Mouse (Mus musculus): Measurements from ENCODE around the gene Pcp2. TPM values are rescaled to one million over a fixed set of nuclear protein-coding genes. Genes with fewer than 3 reads are reported as not detected.

Gene Pcp2
- not detected for polyA plus RNA-seq (2017; shearing (Covaris generic))

DNA sequence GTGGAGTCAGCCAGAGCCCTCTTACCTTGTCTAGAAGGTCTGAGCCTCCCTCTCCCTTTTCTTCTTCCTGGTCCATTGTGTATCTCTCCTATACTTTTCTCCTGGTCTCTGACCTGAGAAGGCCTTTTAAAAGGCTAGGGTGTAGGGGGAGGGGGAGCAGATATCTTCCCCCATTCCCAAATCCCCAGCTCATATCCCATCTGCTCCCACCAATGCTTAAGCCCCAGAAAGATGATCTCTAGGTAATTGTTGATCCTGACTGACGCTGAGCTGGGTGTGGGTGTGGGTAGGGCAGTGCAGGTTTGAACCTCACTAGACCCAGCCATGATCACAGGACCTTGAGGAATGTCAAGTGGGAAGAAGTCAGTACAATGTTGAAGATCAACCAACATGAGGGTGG is at the start of gene Pcp2:
Gene Pcp2 (minus strand): TSS at position 101 of the 400 bp plus-strand sequence.

DNA sequence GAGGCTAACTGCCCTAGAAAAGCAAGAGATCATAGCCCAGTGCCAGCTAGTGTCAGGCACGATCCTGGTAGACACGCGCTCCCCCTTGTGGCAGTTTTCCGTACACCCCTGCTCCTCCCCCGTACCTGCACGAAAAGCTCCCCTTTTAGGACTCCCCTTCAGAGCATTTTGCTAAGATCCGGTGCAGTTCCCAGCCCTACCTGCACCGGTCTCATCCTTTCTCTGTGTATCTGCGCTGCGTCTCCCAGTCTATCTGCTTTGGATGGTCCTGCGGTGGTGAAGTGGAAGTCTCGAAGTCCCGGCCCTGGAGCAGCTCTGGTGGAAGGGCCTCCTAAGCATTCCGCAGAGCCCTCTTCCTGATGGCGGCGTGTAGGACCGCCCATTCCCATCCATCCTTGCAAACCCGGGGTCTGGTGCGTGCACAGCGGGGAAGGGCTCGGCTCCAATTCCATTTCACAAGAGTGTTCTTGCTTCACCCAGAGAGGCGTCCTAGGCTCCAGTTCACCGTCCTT is 46.7 kb upstream of the Pcp2 start, which contains the start of gene Fcor:
Gene Fcor (minus strand): TSS at position 383 of the 512 bp plus-strand sequence.

DNA sequence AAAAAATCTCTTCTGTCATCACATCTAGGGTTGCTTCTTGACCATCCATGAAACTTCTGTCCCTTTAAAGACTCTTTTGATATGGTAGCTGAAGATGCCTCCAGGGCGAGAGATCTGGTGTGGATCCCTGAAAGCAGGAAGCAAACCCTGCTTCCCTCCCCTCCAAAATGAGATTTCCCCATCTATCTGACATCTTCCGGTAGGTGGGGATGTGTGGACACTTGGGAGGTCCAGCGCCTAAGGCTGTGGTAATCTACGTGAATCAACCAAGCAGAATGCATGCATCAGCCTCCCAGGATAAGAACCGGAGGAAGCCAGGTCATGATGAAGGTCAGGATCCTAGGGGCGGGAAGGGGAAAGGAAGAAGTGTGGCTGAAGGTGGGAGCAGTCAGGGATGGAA is 40.2 kb upstream of the Pcp2 start, which contains the start of gene Mcemp1:
Gene Mcemp1 (plus strand): TSS at position 248 of the 400 bp plus-strand sequence.

DNA sequence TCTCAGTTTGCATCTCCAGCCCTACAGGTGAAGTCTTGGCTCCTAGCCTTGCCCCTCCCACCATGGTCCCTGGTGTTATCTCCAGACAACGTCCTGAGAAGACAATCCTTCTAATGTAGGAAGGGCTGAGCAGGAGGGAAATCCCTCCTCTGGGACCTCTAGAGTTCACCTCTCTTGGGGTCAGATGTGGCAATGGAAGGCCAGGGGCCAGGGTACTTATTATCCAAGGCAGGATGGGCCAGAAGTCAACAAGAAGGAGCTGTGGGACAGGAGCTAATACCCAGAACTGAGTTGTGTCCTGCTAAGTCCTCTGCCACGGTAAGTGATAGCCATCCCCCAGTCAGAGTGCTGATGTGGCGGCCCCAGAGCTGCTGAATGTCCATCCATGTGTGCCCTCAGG is 30.2 kb upstream of the Pcp2 start, which contains the start of gene Retn:
Gene Retn (plus strand): TSS at position 245 of the 400 bp plus-strand sequence.

DNA sequence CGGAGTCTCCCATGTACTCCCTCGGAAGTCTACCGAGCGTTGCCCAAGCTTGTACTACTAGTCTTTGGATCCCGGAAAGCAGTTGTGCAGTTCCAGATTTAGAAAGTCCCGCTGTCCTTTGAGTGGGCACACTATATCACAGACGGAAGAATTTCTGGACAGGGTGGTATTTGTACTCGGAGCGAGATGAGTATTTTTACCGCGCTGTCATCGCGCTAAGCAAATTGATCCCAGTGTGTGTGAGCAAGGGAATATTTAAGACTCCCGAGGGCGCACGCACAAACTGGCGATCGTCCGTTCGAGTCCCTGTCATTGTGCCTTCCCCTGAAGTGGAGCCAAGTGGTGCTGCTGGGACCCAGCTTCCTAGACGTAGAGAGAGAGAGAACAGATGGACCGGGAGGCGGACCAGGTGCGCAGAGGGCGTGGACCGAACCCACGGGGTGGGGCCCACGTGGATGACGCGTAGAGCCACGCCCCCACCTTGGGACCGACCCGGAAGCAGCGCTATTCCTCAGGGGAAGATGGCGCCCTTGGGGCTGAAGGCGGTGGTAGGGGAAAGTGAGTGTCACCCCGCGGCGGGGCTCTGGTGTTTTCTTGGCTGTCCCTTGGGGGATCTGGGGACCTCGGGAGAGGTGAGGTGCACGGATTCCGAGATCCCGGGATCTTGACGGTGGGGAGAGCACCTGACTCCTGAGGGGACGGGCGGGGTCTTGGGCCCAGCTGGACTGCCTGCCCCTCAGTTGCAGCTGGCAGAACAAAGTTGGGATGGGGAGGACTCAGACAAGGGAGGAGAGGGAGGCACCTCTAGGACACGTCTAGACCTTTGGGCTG is 5.5 kb upstream of the Pcp2 start, which contains the start of gene Stxbp2:
Gene Stxbp2 (plus strand): TSS at position 309 of the 831 bp plus-strand sequence.

DNA sequence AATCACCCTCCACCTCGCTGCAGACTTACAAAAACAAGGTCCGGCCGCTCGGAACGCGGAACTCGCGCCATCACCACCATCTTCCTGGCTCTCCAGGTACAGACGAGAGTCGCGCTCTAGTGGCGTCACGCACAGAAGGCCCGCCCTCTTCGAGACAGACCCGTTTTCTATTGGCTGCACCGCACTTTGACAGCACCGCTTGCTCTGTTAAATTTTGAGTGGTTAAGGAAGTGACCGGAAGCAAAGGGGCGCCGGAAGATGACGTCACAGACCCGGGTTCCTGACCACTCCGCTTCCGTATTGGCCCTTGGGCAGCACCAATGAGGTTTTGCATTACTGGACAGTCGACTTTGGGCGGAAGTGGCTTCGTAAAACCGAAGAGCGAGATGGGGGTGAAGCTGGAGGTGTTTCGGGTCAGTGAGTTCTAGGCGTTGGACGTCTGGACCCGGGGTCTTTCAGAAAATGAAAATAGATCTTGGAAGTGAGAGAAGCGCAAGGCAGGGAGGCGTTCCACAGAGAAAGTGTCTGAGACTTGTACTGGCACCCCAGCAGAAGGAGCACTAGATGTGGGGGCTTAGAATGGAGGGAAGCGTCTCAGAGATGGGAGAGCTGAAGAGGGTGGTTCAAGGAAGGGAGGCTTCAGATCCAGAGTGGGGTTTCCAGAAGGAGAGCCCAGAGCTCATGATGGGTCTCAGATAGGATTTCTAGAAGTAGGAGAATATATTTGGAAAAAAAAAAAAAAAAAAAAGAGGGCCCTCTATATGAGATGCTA is 4.0 kb downstream of the Pcp2 start, which contains the start of the genes Xab2 and Pet100:
Gene Xab2 (minus strand): TSS at position 118 of the 772 bp plus-strand sequence.
Gene Pet100 (plus strand): TSS at position 350 of the 772 bp plus-strand sequence.

DNA sequence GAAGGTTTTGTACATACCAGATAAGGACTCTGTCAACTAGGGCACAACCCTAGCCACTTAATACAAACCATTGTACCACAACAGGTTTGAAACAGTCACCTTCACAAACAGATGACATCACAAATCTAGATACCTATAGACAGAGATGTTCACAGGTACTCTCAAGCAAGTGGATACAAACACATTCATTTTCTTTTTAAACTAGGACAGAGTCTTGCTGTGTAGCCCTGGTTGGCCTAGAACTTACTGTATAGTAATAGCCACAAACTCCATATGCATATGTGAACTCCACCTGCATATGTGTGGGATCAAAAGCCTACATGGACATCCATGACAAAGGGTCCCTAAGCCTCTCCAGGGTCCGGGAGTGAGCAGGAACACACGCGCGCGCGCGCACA is 38.4 kb downstream of the Pcp2 start, which contains the start of gene Camsap3:
Gene Camsap3 (plus strand): TSS at position 301 of the 398 bp plus-strand sequence.

Other genes starting within 250 kb of the Pcp2 start
- gene Arhgef18, start 232.5 kb downstream of the Pcp2 start, polyA plus RNA-seq (2017; shearing (Covaris generic)): 113 TPM
- gene Pex11g, start 157.9 kb downstream of the Pcp2 start, polyA plus RNA-seq (2017; shearing (Covaris generic)): 2.7 TPM
- not detected for gene Tex45, start 154.7 kb downstream of the Pcp2 start, polyA plus RNA-seq (2017; shearing (Covaris generic))
- gene Zfp358, start 132.4 kb downstream of the Pcp2 start, polyA plus RNA-seq (2017; shearing (Covaris generic)): 1.5 TPM
- gene Mcoln1, start 125.1 kb downstream of the Pcp2 start, polyA plus RNA-seq (2017; shearing (Covaris generic)): 81.1 TPM
- 37.4 TPM for gene Pnpla6, start 110.2 kb downstream of the Pcp2 start, polyA plus RNA-seq (2017; shearing (Covaris generic))
- gene C330021F23Rik, start 57.6 kb downstream of the Pcp2 start, polyA plus RNA-seq (2017; shearing (Covaris generic)): not detected
- gene Camsap3, start 38.3 kb downstream of the Pcp2 start, polyA plus RNA-seq (2017; shearing (Covaris generic)): 0.98 TPM
- gene Xab2, start 4.2 kb downstream of the Pcp2 start, polyA plus RNA-seq (2017; shearing (Covaris generic)): 113 TPM
- gene Pet100, start 4.0 kb downstream of the Pcp2 start, polyA plus RNA-seq (2017; shearing (Covaris generic)): 79.9 TPM
- gene Stxbp2, start 5.4 kb upstream of the Pcp2 start, polyA plus RNA-seq (2017; shearing (Covaris generic)): 212 TPM
- not detected for gene Retn, start 30.2 kb upstream of the Pcp2 start, polyA plus RNA-seq (2017; shearing (Covaris generic))
- not detected for gene Mcemp1, start 40.2 kb upstream of the Pcp2 start, polyA plus RNA-seq (2017; shearing (Covaris generic))
- not detected for gene Fcor, start 46.8 kb upstream of the Pcp2 start, polyA plus RNA-seq (2017; shearing (Covaris generic))
- 22.3 TPM for gene Trappc5, start 50.8 kb upstream of the Pcp2 start, polyA plus RNA-seq (2017; shearing (Covaris generic))
- 0.46 TPM for gene Fcer2a, start 68.6 kb upstream of the Pcp2 start, polyA plus RNA-seq (2017; shearing (Covaris generic))
- not detected for gene Clec4g, start 95.1 kb upstream of the Pcp2 start, polyA plus RNA-seq (2017; shearing (Covaris generic))
- gene Cd209a, start 123.4 kb upstream of the Pcp2 start, polyA plus RNA-seq (2017; shearing (Covaris generic)): 0.60 TPM
- gene Cd209e, start 228.8 kb upstream of the Pcp2 start, polyA plus RNA-seq (2017; shearing (Covaris generic)): 0.35 TPM